Mouse (Mus musculus) cortical plate, adult 2 months (tissue): Measurements from ENCODE around the gene Galnt13. TPM values are rescaled to one million over a fixed set of nuclear protein-coding genes. Genes with fewer than 3 reads are reported as not detected.

ENCODE experiments used
- H3K27ac ChIP-seq: fragments of 200-500 bp; 2 replicates; pipeline ENCODE4 v1.5.1; 2012; ENCODE audit warnings: low read length, control low read depth, inconsistent platforms; ENCODE audit not compliant: insufficient read depth
- H3K4me1 ChIP-seq: fragments of 200-500 bp; 2 replicates; pipeline ENCODE4 v1.6.1; 2011; ENCODE audit warnings: low read length; ENCODE audit not compliant: control insufficient read depth, insufficient read depth
- H3K4me3 ChIP-seq: fragments of 200-500 bp; 2 replicates; pipeline ENCODE4 v1.5.1; 2011; ENCODE audit warnings: mild to moderate bottlenecking, low read length, control low read depth; ENCODE audit not compliant: insufficient read depth
- CTCF ChIP-seq: fragments of 200-500 bp; IDR thresholded peaks from 2 replicates; pipeline ENCODE4 v1.5.1; 2011; ENCODE audit warnings: mild to moderate bottlenecking, control low read depth, low read length; ENCODE audit not compliant: insufficient read depth; ENCODE audit errors: extremely low read depth
- POLR2A ChIP-seq: fragments of 200-500 bp; IDR thresholded peaks from 2 replicates; pipeline ENCODE4 v1.6.1; 2011; ENCODE audit warnings: mild to moderate bottlenecking, low read length, control low read depth; ENCODE audit not compliant: insufficient read depth; ENCODE audit errors: extremely low read depth
- polyA plus RNA-seq: library from polyadenylated mRNA; depleted of rRNA; stranded (reverse); fragments of >200 nt; gene quantifications from 2 replicates; pipeline ENCODE4 v1.2.3, GENCODE M21; 2012

The Galnt13 gene
- polyA plus RNA-seq, 1 experiment: 9.4 TPM

- no peak overlapping the region for H3K27ac ChIP-seq
- H3K4me1 ChIP-seq: no peaks in the 10 kb centered on the region
- H3K4me3 ChIP-seq: no peak overlapping the region
- TF ChIP-seq CTCF (no peak), POLR2A (no peak)
Measured at GRCm38 (mm10) chr2:55088034-55088433, 651.9 kb downstream of the Galnt13 start.

DNA sequence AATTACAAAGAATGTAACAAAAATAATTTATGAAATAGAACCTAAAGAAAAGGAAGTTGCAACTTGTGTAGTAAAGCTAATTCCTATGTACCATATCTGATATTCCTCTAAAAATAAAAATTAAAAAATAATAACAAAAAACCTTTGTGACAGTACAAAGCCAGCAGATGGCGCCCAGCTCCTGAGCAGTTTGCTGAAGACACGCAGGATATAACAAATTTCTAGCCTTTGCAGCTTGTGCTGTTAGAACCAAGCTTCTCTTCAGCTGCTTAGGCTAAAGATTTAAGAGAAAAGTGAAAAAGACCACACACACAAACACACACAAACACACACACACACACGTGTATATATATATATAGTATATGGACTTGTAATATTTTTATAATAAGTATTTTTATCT lies 654.2 kb downstream of the Galnt13 start:
- Histone ChIP-seq H3K4me1 (no peaks in the 10 kb centered on the region), H3K27ac (no peak overlapping the region), H3K4me3 (no peak overlapping the region)
- no peak for TF ChIP-seq POLR2A
- peak; percentile 64 for TF ChIP-seq CTCF

- TF ChIP-seq CTCF (no peak), POLR2A (no peak)
- Histone ChIP-seq H3K27ac (no peak overlapping the region), H3K4me1 (no peaks in the 10 kb centered on the region), H3K4me3 (no peak overlapping the region)
Measured at GRCm38 (mm10) chr2:55091495-55091894, 655.4 kb downstream of the Galnt13 start.

DNA sequence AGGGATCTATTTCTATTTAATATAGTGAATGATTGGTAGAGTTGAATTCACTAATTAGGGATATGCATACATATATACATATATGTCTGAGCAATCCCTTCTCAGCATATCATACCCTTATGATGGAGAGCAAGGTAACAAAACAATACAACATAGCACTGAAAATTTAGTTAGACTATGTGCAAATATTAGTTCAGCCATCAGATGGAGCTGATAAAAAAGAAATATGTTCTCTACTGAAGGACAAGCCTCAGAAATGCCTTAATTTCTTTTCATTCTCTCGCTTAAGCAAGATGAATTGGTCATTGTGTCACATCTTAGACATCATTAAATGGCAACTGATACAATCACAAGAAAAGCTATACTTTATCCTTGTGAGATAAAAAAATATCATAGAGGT lies 663.0 kb downstream of the Galnt13 start:
- TF ChIP-seq POLR2A (no peak), CTCF (no peak)
- Histone ChIP-seq H3K4me1 (no peaks in the 10 kb centered on the region), H3K27ac (no peak overlapping the region), H3K4me3 (no peak overlapping the region)

DNA sequence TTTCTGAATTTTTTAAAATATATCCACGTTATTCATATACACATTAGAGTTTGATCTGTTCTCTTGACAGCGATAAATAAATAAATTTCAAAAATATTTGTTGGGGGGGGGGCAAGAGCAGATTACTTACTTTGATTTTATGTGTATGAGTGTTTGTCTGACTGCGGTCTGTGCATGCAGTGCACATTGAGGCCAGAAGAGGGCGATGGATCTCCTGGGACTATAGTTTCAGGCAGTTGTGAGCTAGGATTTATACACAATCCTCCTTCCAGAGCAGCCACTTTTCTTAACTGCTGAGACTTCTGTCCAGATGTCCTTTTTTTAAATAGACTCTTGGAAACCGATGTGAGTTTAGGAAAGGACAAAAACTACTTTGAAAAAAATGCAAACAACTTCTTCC lies 665.2 kb downstream of the Galnt13 start:
- Histone ChIP-seq H3K4me1 (no peaks in the 10 kb centered on the region), H3K27ac (no peak overlapping the region), H3K4me3 (no peak overlapping the region)
- TF ChIP-seq CTCF (0 out of 2 replicates have a peak, but pooled peaks have one; percentile 15), POLR2A (no peak)

GRCm38 (mm10) chr2:55103521-55103920 lies 667.4 kb downstream of the Galnt13 start:
- Histone ChIP-seq H3K27ac (no peak overlapping the region), H3K4me1 (no peaks in the 10 kb centered on the region), H3K4me3 (no peak overlapping the region)
- TF ChIP-seq CTCF: no peak
- TF ChIP-seq POLR2A: no peak

DNA sequence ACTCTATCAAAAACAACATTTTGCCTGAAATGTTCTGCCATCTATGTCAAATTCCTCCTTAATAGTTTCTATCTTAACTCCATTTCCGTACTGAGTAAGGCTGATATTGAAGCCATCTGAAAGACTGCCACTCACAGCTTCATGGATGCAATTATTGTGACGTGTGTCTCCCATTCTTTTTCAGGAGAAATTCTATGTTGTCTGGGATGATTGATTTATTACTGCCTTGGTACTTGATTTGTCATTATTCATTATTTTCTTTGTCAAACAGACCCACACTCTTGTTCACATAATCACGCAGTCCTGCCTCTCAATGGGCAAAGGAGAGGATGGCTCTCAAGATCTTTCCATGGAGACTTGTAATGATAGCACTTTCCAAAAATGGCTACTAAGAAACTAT lies 671.7 kb downstream of the Galnt13 start:
- no peak for TF ChIP-seq CTCF
- no peak for TF ChIP-seq POLR2A
- H3K4me1 ChIP-seq: no peaks in the 10 kb centered on the region
- H3K4me3 ChIP-seq: no peak overlapping the region
- H3K27ac ChIP-seq: no peak overlapping the region

- TF ChIP-seq POLR2A: no peak
- no peak for TF ChIP-seq CTCF
- Histone ChIP-seq H3K27ac (no peak overlapping the region), H3K4me1 (no peaks in the 10 kb centered on the region), H3K4me3 (no peak overlapping the region)
Measured at GRCm38 (mm10) chr2:55153089-55153488, 717.0 kb downstream of the Galnt13 start.

GRCm38 (mm10) chr2:55164781-55165180 lies 728.7 kb downstream of the Galnt13 start:
- H3K4me3 ChIP-seq: no peak overlapping the region
- H3K4me1 ChIP-seq: no peaks in the 10 kb centered on the region
- no peak overlapping the region for H3K27ac ChIP-seq
- TF ChIP-seq CTCF (no peak), POLR2A (no peak)
